16 mouse cellular contexts compared by ENCODE assay signal in genomic region chr1:189663437-189663836, GRCm38 (mm10). TPM values are rescaled to one million over a fixed set of nuclear protein-coding genes. Genes with fewer than 3 reads are reported as not detected.
DNase-seq lines count a peak whose midpoint lies in the region; ATAC-seq lines count a peak whose summit lies in the region.
"Had no signal": no experiment of that assay in that cellular context is flagged by ENCODE, and none has a peak within 500 bp of the region (broad histone marks: within the 10 kb centered on the region; RNA-seq: fewer than 3 reads in every experiment).

No protein-coding gene starts in this region.

- H3K9me3 ChIP-seq in forebrain, embryonic 15.5 days = no peaks in the 10 kb centered on the region
- H3K9me3 ChIP-seq in forebrain, embryonic 11.5 days (ENCODE audit: control insufficient read depth, low read length) = no peaks in the 10 kb centered on the region
- no peaks in the 10 kb centered on the region for H3K9me3 ChIP-seq in intestine, embryonic 15.5 days
- H3K9me3 ChIP-seq: limb, embryonic 10.5 days; midbrain, embryonic 10.5 days; stomach, embryonic 15.5 days had no signal

- peak overlapping the region; percentile 52; the same call in 1 of the 2 replicates for H3K27ac ChIP-seq in forebrain, embryonic 15.5 days (replicated peaks)
- no peak overlapping the region for H3K27ac ChIP-seq in forebrain, embryonic 11.5 days (ENCODE audit: low read depth, low read length)
- no peak overlapping the region for H3K27ac ChIP-seq in intestine, embryonic 15.5 days
- H3K27ac ChIP-seq: gastrocnemius, adult 2 months; limb, embryonic 10.5 days; liver, embryonic 14.5 days; midbrain, embryonic 10.5 days; stomach, embryonic 15.5 days had no signal

- ATAC-seq in forebrain, embryonic 15.5 days (replicated peaks) = peak; percentile 85
- no peak for ATAC-seq in forebrain, embryonic 11.5 days (replicated peaks; ENCODE audit: low FRiP score)
- ATAC-seq in intestine, embryonic 15.5 days = no peak

- no peak overlapping the region for H3K4me3 ChIP-seq in forebrain, embryonic 15.5 days
- no peak overlapping the region for H3K4me3 ChIP-seq in forebrain, embryonic 11.5 days (ENCODE audit: low read depth, low read length)
- H3K4me3 ChIP-seq in intestine, embryonic 15.5 days (replicated peaks) = no peak overlapping the region
- H3K4me3 ChIP-seq: gastrocnemius, adult 2 months; limb, embryonic 10.5 days; midbrain, embryonic 10.5 days; stomach, embryonic 15.5 days had no signal

- H3K4me2 ChIP-seq in forebrain, embryonic 15.5 days (replicated peaks) = no peak overlapping the region
- no peak overlapping the region for H3K4me2 ChIP-seq in forebrain, embryonic 11.5 days (ENCODE audit: low read depth, low read length, severe bottlenecking)
- H3K4me2 ChIP-seq in intestine, embryonic 15.5 days (replicated peaks) = no peak overlapping the region
- H3K4me2 ChIP-seq: heart, embryonic 11.5 days; stomach, embryonic 15.5 days had no signal

- peaks cover 20% of the 10 kb centered on the region for H3K4me1 ChIP-seq in forebrain, embryonic 15.5 days
- H3K4me1 ChIP-seq in forebrain, embryonic 11.5 days (replicated peaks; ENCODE audit: control insufficient read depth, insufficient read depth, low read length) = no peaks in the 10 kb centered on the region
- no peaks in the 10 kb centered on the region for H3K4me1 ChIP-seq in intestine, embryonic 15.5 days (replicated peaks)
- H3K4me1 ChIP-seq: limb, embryonic 10.5 days; midbrain, embryonic 10.5 days; stomach, embryonic 15.5 days had no signal

- WGBS in forebrain, embryonic 15.5 days = 32% methylated on average over 1 of the region's 1 CpGs
- 85% methylated on average over 1 of the region's 1 CpGs for WGBS in forebrain, embryonic 11.5 days
- WGBS in intestine, embryonic 15.5 days = 79% methylated on average over 1 of the region's 1 CpGs

- DNase-seq in forebrain, embryonic 11.5 days (ENCODE audit: low spot score) = no peak
- peak; percentile 90 for DNase-seq in brain, adult 2 months (ENCODE audit: low read depth, low spot score)
- DNase-seq in cerebellum, adult 9-10 months = peak; percentile 84
- peak; percentile 65 to 68 for DNase-seq in layer of hippocampus, adult 8-10 months (ENCODE audit: low spot score in 2 of 2)
- no peak for DNase-seq in yolk sac, embryonic 10.5 days (ENCODE audit: low spot score)
- DNase-seq in embryo, embryonic 10.5 days (ENCODE audit: low spot score) = no peak
- DNase-seq: gastrocnemius, adult 2 months; heart, postnatal 36 days; right cerebral cortex, postnatal 4 days had no signal

- H3K27me3 ChIP-seq in forebrain, embryonic 15.5 days = no peaks in the 10 kb centered on the region
- H3K27me3 ChIP-seq in forebrain, embryonic 11.5 days (ENCODE audit: control insufficient read depth, insufficient read depth, low read length) = no peaks in the 10 kb centered on the region
- H3K27me3 ChIP-seq in intestine, embryonic 15.5 days (replicated peaks) = no peaks in the 10 kb centered on the region
- H3K27me3 ChIP-seq: stomach, embryonic 15.5 days had no signal

- H3K36me3 ChIP-seq in forebrain, embryonic 15.5 days = peaks cover 2% of the 10 kb centered on the region; the same call in 1 of the 2 replicates
- H3K36me3 ChIP-seq in forebrain, embryonic 11.5 days (ENCODE audit: control insufficient read depth, insufficient read depth, low read length) = peaks cover 11% of the 10 kb centered on the region; the same call in 1 of the 2 replicates
- peaks cover 8% of the 10 kb centered on the region for H3K36me3 ChIP-seq in intestine, embryonic 15.5 days

- no peak overlapping the region for H3K9ac ChIP-seq in forebrain, embryonic 15.5 days (replicated peaks)
- no peak overlapping the region for H3K9ac ChIP-seq in forebrain, embryonic 11.5 days (ENCODE audit: low read length)
- H3K9ac ChIP-seq in intestine, embryonic 15.5 days = no peak overlapping the region
- H3K9ac ChIP-seq: liver, embryonic 14.5 days; stomach, embryonic 15.5 days had no signal

RNA-seq across cellular contexts. Expression of gene Cenpf, which starts 24.4 kb away (rescaled TPM):
- 56.3 and 57.7 TPM in 2 replicates for polyA plus RNA-seq in forebrain, embryonic 15.5 days (2015; fragmentation: Nextera tagmentation; extraction: Ambion mirVana)
- 127 and 150 TPM in 2 replicates for polyA plus RNA-seq in forebrain, embryonic 11.5 days (2014; fragmentation: Nextera tagmentation; extraction: Ambion mirVana)
- 1 to 10 TPM in 1 of 4 experiments, under 1 TPM in 3; 0.33 to 1.5 (median 0.54) TPM for total RNA-seq in layer of hippocampus, adult 8-10 months (2022)
- polyA plus RNA-seq in intestine, embryonic 15.5 days (2015; fragmentation: Nextera tagmentation; extraction: Ambion mirVana) = 60.6 and 72.0 TPM in 2 replicates

Comparison
In these comparisons a context has a peak if more than half of its experiments do, and no peak if none do; other contexts are left out.
1. DNase-seq: peak in brain, adult 2 months (single experiment), cerebellum, adult 9-10 months (single experiment) and layer of hippocampus, adult 8-10 months (2 of 2); none in forebrain, embryonic 11.5 days (single experiment), yolk sac, embryonic 10.5 days (single experiment) and embryo, embryonic 10.5 days (single experiment).